Mouse (Mus musculus) right cerebral cortex, postnatal 36 days (tissue): Measurements from ENCODE around the gene Prlhr.

Source experiments
- DNase-seq, 2 experiments: peaks; one replicate each; pipeline ENCODE4 v3.0.0; 2022; ENCODE audit warnings: low spot score in 2 of 2, mixed read lengths in 1 of 2

Prlhr gene

DNA sequence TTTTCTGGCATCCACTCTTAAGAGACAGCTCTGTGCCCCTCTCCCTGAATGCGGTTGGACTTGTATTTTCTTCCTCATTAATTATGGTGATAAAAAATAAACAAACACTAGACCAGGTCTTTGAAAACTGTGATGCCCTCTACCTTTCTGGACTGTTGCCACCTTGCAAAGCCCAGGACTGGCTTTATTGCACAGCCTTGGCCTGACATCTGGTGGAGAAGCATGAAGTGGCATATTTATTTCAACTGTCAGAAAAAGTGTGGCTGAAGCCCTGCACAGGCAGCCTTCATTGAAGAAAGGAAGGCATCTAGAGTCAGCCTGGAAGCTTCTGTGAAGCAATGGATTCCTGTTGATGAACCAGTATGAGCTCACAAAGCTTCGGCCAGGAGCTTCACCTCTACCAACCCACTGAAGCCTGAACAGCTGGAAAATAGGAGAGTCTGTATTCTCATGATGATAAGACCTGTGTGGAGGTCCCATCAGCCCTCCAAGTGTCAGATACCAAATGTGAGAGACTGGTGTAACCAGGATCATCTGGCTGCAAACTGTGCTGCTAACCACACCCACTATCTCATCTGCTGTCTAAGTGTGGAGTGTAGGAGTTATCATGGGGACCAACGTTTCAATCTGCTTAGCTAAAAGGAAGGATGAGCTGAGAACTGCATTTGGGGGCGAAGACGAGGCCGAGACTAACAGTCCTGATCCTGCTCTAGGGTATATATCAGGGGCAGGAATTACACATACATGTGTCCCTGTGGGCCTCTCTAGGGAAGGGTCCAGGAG is 35.6 kb downstream of the Prlhr start:
- no peak for DNase-seq

DNA sequence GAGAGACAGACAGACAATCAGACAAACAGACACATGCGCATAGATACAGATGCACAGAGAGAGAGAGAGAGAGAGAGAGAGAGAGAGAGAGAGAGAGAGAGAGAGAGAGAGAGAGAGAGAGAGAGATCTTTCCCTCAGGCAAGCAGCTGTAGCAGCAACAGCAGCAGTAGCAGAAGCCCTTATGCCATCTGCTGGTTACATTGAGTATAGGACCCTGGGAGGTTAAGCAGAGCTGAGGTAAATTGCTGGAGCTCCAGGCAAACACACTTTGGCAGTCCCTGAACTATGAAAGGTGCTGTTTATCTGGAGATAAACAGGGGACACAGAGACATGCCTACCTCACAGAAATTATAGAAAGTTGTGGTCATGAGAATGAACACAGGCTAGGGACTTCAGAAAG is 50.5 kb downstream of the Prlhr start:
- DNase-seq: peak; percentile 7 to 14
